Mouse (Mus musculus) liver, embryonic 11.5 days (tissue): ENCODE results near the gene Golt1a. TPM values are rescaled to one million over a fixed set of nuclear protein-coding genes. Genes with fewer than 3 reads are reported as not detected.

Experiments
- ATAC-seq: fragments of 200-750 bp; cut with Nextera tagmentation; replicated peaks from 2 replicates; pipeline ENCODE4 v1.8.0; 2017; ENCODE audit warnings: moderate number of reproducible peaks, mild to moderate bottlenecking, moderate TSS enrichment, moderate library complexity; ENCODE audit not compliant: low FRiP score
- DNase-seq: peaks from one replicate; pipeline ENCODE4 v3.0.0-alpha.2; 2017; ENCODE audit warnings: low spot score
- H3K27ac ChIP-seq: fragments of 300-500 bp; sonication (generic); 2 replicates; pipeline ENCODE4 v1.5.1; 2014; ENCODE audit warnings: mild to moderate bottlenecking, low read depth, low read length, control low read depth
- H3K27me3 ChIP-seq: fragments of 300-500 bp; sonication (generic); replicated peaks from 2 replicates; pipeline ENCODE4 v1.6.1; 2014; ENCODE audit warnings: low read length, mixed read lengths; ENCODE audit not compliant: control insufficient read depth, insufficient read depth
- H3K36me3 ChIP-seq: fragments of 300-500 bp; sonication (generic); 2 replicates; pipeline ENCODE4 v1.6.1; 2014; ENCODE audit warnings: mild to moderate bottlenecking, low read length, moderate library complexity, mixed read lengths; ENCODE audit not compliant: control insufficient read depth, insufficient read depth
- H3K4me1 ChIP-seq: fragments of 300-500 bp; sonication (generic); replicated peaks from 2 replicates; pipeline ENCODE4 v1.6.1; 2014; ENCODE audit warnings: low read length, mixed read lengths; ENCODE audit not compliant: control insufficient read depth, insufficient read depth
- H3K4me2 ChIP-seq: fragments of 300-500 bp; sonication (generic); 2 replicates; pipeline ENCODE4 v1.6.1; 2014; ENCODE audit warnings: mild to moderate bottlenecking, control low read depth, moderate library complexity
- H3K4me3 ChIP-seq: fragments of 300-500 bp; sonication (generic); 2 replicates; pipeline ENCODE4 v1.5.1; 2014; ENCODE audit warnings: low read depth, low read length, control low read depth
- H3K9ac ChIP-seq: fragments of 300-500 bp; sonication (generic); 2 replicates; pipeline ENCODE4 v1.6.1; 2014; ENCODE audit warnings: low read depth, low read length, control low read depth
- H3K9me3 ChIP-seq: fragments of 300-500 bp; sonication (generic); 2 replicates; pipeline ENCODE4 v1.6.1; 2016; ENCODE audit warnings: low read length, inconsistent platforms, mixed read lengths; ENCODE audit not compliant: control insufficient read depth
- WGBS: fragments of 180-500 bp; shearing (Covaris S2); extraction: QIAGEN DNeasy Blood & Tissue Kit; methylation state at CpG from one replicate; pipeline ENCODE4 v1.1.7; 2014; 5-methylcytosine and 5-hydroxymethylcytosine counted together
- polyA plus RNA-seq: library from polyadenylated mRNA; unstranded; fragments of >200 nt; fragmentation: Nextera tagmentation; extraction: Ambion mirVana; gene quantifications from 2 replicates; pipeline ENCODE4 v1.2.1, GENCODE M21; 2014

Gene Golt1a
- polyA plus RNA-seq, 1 experiment from 2014 or later, result 2.0 TPM

DNA sequence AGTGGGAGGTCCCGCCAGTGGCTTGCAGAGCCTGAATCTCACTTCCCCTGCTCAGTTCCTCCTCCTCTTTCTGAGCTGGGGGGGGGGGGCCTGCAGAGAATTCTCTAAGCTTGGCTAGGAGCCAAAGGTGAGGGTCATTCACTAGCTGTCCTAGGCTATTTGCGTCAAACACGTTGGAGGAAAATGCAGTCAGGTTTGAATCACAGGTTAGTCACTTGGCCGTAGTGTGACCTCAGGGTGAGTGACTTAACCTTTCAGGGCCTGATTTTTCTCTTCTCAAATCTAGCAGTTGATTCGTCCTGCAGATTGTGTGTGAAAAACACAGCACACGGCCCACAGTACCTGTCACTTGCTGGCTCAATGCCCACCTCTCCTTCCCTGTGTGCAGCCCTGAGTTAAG, 39.3 kb upstream of the Golt1a start:
- H3K9me3 ChIP-seq, result no peaks in the 10 kb centered on the region
- H3K4me3 ChIP-seq, result no peak overlapping the region
- WGBS, result 59% methylated on average over 6 of the region's 6 CpGs
- H3K36me3 ChIP-seq, result peaks cover 3% of the 10 kb centered on the region; the same call in 1 of the 2 replicates
- H3K4me2 ChIP-seq, result no peak overlapping the region
- DNase-seq, result no peak
- H3K9ac ChIP-seq, result no peak overlapping the region
- no peak overlapping the region for H3K27ac ChIP-seq
- H3K27me3 ChIP-seq, result no peaks in the 10 kb centered on the region
- peaks cover 13% of the 10 kb centered on the region for H3K4me1 ChIP-seq
- ATAC-seq, result no peak

DNA sequence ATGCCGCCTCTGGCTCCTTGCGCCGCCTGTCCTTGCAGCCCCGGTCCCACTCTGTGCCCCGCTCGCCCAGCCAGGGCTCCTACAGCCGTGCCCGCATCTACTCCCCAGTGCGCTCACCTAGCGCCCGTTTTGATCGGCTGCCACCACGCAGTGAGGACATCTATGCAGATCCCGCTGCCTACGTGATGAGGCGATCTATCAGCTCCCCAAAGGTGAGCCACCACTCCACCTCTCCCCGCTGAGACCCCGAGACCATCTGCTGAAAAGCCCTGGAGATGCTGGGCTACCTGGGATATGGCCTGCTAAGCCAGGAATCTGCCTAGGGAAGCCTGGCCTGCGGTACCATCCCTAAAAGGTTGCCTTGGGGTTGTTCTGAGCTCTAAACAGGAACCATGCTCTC, 35.4 kb upstream of the Golt1a start:
- peaks cover 3% of the 10 kb centered on the region; the same call in 1 of the 2 replicates for H3K36me3 ChIP-seq

DNA sequence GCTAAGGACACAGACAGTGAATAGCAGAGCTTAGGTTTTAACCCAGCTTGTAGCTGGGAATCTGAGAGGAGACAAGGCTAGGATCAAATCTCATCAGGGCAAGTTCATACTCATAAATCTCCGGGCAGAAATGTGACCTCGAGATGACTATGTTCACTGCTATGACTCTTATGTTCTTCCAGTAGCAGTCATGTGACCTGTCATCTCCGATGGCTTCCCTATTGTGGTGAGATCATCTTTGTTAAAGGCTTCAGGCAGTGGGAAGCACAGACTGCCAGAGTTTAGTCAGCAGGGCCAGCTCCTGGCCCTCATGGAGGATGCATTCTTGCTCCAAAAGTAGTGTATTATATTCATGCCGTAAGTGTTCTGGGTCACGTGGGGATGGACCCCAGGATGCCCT, 32.6 kb upstream of the Golt1a start:
- no peak for DNase-seq
- Histone ChIP-seq H3K36me3 (no peaks in the 10 kb centered on the region), H3K9ac (no peak overlapping the region), H3K27me3 (no peaks in the 10 kb centered on the region), H3K9me3 (no peaks in the 10 kb centered on the region), H3K4me2 (no peak overlapping the region), H3K4me3 (no peak overlapping the region), H3K27ac (no peak overlapping the region), H3K4me1 (no peaks in the 10 kb centered on the region)
- ATAC-seq, result no peak
- WGBS, result 75% methylated on average over 5 of the region's 5 CpGs

More for the DNA sequence above, 35.4 kb upstream of the Golt1a start:
- no peaks in the 10 kb centered on the region for H3K9me3 ChIP-seq
- no peak for DNase-seq
- peaks cover 2% of the 10 kb centered on the region; the same call in 1 of the 2 replicates for H3K4me1 ChIP-seq
- H3K27ac ChIP-seq, result no peak overlapping the region
- H3K4me3 ChIP-seq, result no peak overlapping the region
- ATAC-seq, result no peak
- no peak overlapping the region for H3K4me2 ChIP-seq
- H3K27me3 ChIP-seq, result no peaks in the 10 kb centered on the region
- H3K9ac ChIP-seq, result no peak overlapping the region
- WGBS, result 89% methylated on average over 19 of the region's 19 CpGs

DNA sequence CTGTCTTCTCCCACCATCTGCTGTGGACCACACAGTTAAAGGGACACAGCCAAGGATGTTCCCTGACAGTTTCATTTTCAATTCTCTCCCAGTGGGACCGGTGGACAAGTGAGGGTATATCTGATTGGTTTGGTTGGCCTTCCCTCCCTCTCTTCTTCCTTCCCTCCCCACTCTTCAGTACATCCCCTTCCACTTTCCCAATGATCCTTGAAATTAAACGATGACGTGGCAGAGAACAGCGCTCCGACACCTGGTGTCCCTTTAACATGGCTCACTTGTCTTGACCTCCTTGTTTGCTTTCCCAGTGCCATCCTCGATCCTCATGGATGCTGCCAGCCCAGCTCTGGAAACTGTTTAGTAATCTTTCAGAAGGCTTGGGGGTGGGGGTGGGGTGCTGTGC, 31.1 kb upstream of the Golt1a start:
- Histone ChIP-seq H3K4me2 (no peak overlapping the region), H3K36me3 (no peaks in the 10 kb centered on the region), H3K4me3 (no peak overlapping the region), H3K27me3 (no peaks in the 10 kb centered on the region), H3K9ac (no peak overlapping the region), H3K9me3 (no peaks in the 10 kb centered on the region), H3K27ac (no peak overlapping the region), H3K4me1 (no peaks in the 10 kb centered on the region)
- ATAC-seq (no peak), DNase-seq (no peak)
- 77% methylated on average over 6 of the region's 6 CpGs for WGBS

DNA sequence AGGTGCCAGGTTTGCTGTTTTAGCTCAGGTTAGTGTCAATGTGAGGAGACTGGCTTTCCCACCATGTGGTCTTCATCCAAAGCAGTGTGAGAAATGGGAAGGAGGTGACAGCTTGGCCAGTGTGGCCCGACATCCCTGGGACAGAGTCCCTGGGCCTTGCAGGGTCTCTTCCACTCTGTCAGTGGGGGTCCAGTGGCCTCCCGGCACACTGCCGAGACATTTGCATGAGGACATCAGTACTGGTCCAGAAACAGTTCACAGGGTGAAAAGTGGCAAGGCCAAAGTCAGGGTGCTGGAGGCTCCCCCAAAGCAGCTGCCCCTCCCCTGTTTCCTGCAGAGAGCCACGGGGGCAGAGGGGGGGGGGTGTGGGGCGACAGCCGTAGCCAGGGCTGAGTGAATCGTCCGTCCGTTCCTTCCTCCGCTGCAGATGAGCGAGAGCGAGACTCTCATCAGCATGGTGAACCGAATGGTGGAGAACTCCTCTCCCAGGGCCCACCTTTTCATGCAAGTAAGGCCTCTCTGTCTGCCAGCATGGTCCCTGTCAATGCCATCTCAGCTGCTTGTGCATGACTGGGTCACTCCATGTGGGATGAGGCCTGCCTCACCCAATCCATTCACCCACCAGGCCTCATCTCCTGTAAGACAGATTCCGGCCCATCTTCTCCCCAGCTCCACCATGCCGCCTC, 30.5 kb upstream of the Golt1a start:
- Histone ChIP-seq H3K27ac (no peak overlapping the region), H3K36me3 (no peaks in the 10 kb centered on the region), H3K4me2 (no peak overlapping the region), H3K27me3 (no peaks in the 10 kb centered on the region), H3K4me1 (no peaks in the 10 kb centered on the region), H3K9ac (no peak overlapping the region), H3K4me3 (no peak overlapping the region), H3K9me3 (no peaks in the 10 kb centered on the region)
- ATAC-seq (no peak), DNase-seq (no peak)
- 75% methylated on average over 15 of the region's 15 CpGs for WGBS

DNA sequence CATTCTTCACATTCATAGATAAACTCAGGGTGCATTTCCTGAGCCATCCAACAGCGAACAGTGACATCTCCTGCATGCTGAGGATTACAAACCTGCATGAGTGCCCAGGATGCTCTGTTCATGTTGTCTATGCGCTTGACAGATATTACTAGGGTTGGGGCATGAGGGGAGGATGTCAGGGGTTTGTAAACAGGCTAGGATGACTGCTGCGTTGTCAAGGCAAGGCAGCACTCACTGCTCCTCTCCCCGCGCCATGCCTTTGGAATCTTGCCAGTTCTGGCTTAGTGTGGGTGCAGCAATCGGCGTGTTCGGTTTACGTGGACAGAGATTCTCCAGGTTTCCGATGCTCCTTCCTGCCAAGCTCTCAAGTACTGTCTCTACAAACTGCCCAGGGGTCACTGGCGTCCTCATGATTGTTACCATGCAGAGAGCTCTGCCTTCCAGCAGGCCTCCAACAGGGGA, 29.9 kb upstream of the Golt1a start:
- 80% methylated on average over 11 of the region's 11 CpGs for WGBS
- DNase-seq (no peak), ATAC-seq (no peak)
- Histone ChIP-seq H3K4me2 (no peak overlapping the region), H3K4me1 (no peaks in the 10 kb centered on the region), H3K36me3 (no peaks in the 10 kb centered on the region), H3K4me3 (no peak overlapping the region), H3K27ac (no peak overlapping the region), H3K9ac (no peak overlapping the region), H3K27me3 (no peaks in the 10 kb centered on the region), H3K9me3 (no peaks in the 10 kb centered on the region)

DNA sequence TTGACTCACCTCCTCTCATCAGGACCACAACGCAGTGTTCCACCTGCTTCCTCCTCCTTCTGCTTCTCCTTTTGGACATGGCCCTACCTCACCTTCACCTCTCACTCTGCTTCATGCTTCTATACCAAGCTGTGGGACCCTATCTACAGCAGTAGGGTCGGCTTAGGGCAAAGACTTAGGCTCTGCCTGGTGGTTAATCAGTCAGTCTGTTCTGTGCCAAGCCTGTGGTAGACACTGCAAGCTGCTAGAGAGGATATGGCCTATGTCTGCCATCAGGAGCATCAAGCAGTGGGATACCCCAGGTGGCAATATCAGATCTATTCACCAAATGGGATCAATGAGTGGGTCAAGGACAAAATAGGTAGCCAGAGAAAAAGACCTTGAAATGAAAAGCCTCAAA, 29.1 kb upstream of the Golt1a start:
- Histone ChIP-seq H3K27me3 (no peaks in the 10 kb centered on the region), H3K4me2 (no peak overlapping the region), H3K27ac (no peak overlapping the region), H3K9ac (no peak overlapping the region), H3K4me1 (no peaks in the 10 kb centered on the region), H3K9me3 (no peaks in the 10 kb centered on the region), H3K36me3 (no peaks in the 10 kb centered on the region), H3K4me3 (no peak overlapping the region)
- DNase-seq (no peak), ATAC-seq (no peak)
- 85% methylated on average over 2 of the region's 2 CpGs for WGBS

DNA sequence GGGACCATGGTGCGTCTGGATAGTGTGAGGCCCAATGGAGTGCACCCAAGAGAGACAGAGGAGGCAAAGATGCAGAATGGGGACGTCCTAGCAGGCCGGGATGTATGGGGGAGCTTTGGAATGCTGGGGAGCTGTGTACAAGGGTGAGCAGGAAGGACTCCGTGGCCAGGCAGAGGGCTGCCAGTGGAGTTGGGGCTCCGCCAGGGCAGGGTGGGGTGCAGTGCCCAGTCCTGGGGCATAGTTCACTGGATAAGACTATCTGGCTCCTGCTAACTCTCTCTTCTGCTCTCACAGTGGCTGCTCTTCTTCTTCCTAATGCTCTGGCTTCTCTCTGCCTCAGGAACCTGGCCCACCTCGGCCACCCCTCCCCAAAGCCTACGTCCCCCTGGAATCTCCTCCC, 23.7 kb upstream of the Golt1a start:
- 72% methylated on average over 7 of the region's 7 CpGs for WGBS
- H3K9me3 ChIP-seq, result no peaks in the 10 kb centered on the region
- DNase-seq (no peak), ATAC-seq (no peak)
- no peak overlapping the region for H3K27ac ChIP-seq
- no peaks in the 10 kb centered on the region for H3K36me3 ChIP-seq
- H3K4me1 ChIP-seq, result no peaks in the 10 kb centered on the region
- no peaks in the 10 kb centered on the region for H3K27me3 ChIP-seq
- H3K4me2 ChIP-seq, result no peak overlapping the region
- no peak overlapping the region for H3K9ac ChIP-seq
- H3K4me3 ChIP-seq, result no peak overlapping the region

DNA sequence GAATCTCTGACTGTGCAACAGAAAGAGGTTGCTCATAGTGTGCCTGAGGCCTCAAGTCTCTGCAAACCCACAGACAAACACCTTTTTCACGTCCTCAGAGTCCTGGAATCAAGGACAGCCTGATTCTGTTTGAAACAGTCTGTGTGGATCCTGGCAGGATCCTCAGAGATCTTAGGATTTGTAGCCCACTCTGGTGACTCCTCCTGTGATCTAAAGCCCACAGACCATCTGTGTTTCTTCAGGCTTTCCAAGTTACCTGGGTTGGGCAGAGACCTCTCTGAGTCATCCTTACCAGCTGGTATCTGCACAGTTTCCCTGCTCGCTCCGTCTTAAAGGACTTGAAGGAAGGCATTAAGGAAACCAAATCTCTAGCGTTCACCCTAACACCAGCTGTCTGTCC, 22.5 kb upstream of the Golt1a start:
- DNase-seq (no peak), ATAC-seq (no peak)
- no peak overlapping the region for H3K27ac ChIP-seq
- 85% methylated on average over 4 of the region's 4 CpGs for WGBS
- no peak overlapping the region for H3K9ac ChIP-seq
- no peaks in the 10 kb centered on the region for H3K4me1 ChIP-seq
- no peaks in the 10 kb centered on the region for H3K27me3 ChIP-seq
- no peaks in the 10 kb centered on the region for H3K9me3 ChIP-seq
- H3K4me3 ChIP-seq, result no peak overlapping the region
- H3K36me3 ChIP-seq, result no peaks in the 10 kb centered on the region
- no peak overlapping the region for H3K4me2 ChIP-seq
